Mouse (Mus musculus): Measurements from ENCODE around the gene Irx6.

The Irx6 gene

GRCm38 (mm10) chr8:92674244-92675128 lies at the start of gene Irx6:
Gene Irx6 (plus strand): TSS chr8:92674288.
- no peak for DNase-seq

DNA sequence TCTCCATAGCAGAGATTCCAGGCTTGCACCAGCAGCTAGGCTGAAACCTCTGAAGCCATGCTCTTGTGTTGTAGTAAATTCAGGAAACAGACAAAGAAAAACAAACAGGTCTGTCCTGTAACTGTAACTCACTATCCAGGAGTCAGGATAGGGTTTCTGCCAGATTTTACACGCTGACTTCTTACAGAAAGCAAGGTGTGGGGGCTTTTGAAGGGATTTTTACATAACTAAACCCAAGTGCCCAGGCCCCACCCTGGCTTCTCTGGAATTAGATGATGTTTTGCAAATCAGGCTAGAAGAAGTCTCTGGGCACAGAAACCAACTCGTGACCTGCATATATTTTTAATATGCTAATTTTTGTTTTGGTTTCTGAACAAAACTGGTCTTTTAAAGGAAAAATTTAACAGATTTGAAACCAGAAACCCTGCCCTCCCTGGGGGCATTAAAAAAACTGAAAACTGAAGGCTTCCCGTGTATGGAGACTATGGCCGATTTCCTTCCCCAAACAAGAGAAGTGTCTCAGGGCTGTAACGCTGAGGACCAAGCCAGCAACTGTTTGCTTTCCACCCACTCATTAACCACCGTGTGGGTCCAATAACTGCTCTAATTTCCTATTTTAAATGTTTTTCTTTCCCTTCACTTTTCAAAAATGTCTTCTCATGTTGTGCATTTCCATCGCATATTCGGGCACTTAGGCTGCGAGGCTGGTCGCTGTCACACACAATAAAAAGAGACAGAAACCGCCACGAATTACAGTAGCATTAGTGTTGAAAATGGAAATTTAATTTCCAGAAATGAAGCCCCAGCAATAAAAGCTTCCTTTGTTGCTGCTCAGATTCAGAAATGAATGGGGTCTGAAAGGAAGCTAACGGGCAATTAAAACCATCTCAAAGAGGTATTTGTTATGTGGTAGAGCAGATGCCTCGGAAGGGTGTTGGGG lies 45.1 kb upstream of the Irx6 start:
- DNase-seq: no peak

GRCm38 (mm10) chr8:92633199-92633598 lies 40.9 kb upstream of the Irx6 start:
- no peak for DNase-seq

DNA sequence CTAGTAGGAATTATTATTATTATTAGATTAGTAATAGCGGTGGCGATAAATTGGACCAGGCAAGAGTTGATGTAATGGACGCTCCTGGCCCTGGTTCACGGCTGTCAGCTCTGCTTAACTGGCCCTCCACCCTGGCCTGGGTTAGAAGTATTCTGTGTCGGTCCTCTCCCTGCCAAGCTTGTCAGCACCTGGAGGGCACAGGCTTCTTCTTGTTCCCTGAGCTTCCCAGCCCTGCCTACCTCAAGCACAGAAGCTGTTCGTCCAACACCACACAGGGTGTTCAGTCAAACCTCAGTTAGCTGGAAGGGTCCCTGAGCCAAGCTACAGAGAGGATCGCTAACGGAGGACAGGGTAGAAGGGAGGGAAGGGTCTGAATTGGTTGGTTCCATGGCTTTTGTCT lies 33.3 kb upstream of the Irx6 start:
- no peak for DNase-seq

DNA sequence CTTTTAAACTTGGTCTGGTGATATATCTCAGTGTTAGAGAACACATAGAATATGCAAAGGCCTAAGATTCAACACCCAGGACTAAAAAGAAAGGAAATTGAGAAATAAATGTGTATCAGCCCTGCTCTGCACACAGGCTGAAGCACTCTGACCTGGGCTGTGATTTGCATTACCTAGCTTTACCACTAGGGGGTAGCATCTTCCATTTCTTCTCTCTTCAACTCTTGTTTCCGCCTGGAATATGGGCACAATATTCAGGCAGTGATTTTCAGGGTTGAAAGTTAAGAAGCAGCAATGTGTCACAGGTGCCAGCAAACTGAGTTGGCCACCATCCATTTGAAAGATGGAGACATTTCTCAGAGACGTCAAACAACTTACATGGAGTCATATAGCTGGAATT lies 27.5 kb upstream of the Irx6 start:
- no peak for DNase-seq

- no peak for DNase-seq
Observed at GRCm38 (mm10) chr8:92664207-92664606, 9.9 kb upstream of the Irx6 start.

- DNase-seq: no peak
Observed at GRCm38 (mm10) chr8:92670236-92670635, 3.9 kb upstream of the Irx6 start.

GRCm38 (mm10) chr8:92670656-92671195 lies 3.4 kb upstream of the Irx6 start:
- DNase-seq: no peak

GRCm38 (mm10) chr8:92671892-92672291 lies 2.2 kb upstream of the Irx6 start:
- DNase-seq: no peak

GRCm38 (mm10) chr8:92673101-92673500 lies 987 bp upstream of the Irx6 start:
- DNase-seq: no peak

- peak; percentile 10 for DNase-seq
Observed at GRCm38 (mm10) chr8:92673555-92674243, 389 bp upstream of the Irx6 start.

DNA sequence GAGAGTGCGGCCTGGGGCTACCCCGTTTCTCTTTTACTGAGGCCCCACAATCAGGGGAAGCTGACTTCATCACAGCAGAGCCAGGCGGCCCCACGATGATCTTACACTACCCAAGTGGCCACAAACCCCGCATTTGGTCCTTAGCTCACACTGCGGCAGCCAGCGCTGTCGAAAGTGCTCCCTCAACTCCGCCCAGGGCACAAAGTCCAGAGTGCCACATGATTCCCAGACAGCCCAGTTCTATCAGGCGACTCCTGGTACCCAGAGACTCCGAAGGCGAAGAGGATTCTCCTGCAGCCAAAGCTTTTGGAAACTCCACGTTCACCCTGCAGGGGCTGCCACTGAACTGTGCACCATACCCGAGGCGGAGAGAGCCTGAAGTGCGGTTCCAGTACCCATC lies 4.3 kb downstream of the Irx6 start:
- no peak for DNase-seq

DNA sequence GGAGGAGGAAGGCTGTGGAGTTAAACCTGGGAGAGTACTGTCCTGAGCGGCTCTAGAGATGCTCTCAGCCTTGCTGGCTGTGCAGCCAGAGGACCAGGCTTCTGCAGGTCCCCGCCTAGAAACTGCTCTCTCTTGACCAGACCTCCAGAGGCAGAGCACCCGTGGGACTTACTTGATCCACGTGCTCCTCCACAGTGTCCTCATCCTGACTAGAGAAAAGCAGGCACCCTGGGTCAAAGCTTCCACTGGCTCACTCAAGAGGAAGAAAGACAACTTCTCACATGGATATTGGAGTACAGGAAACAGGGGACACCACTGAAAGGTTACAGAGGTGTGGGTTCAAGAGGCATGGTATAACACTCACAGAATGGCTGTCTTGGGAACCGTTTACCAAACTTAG lies 23.3 kb downstream of the Irx6 start:
- no peak for DNase-seq

GRCm38 (mm10) chr8:92698411-92698810 lies 24.3 kb downstream of the Irx6 start:
- DNase-seq: no peak

- DNase-seq: no peak
Observed at GRCm38 (mm10) chr8:92699922-92700540, 25.9 kb downstream of the Irx6 start.

- DNase-seq: no peak
Observed at GRCm38 (mm10) chr8:92703375-92703774, 29.3 kb downstream of the Irx6 start.

GRCm38 (mm10) chr8:92706311-92706710 lies 32.2 kb downstream of the Irx6 start:
- no peak for DNase-seq

DNA sequence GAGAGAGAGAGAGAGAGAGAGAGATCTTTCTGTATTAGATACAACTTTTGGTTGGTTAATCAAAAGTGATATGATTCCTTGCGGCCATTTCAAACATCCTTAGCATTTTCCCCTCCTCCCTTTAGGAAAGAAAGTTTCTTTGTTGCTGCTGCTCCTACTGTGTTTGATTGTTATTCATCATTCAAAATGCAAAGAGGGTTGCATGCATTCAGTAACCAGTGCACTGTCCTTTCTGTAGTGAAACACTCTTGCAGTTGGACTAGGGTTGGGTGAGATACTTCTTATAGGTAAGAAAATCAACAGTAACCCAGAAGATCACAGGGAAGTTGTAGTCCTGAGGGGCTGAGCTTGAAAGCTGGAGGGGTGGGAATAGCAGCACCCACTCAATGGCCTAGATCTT lies 39.2 kb downstream of the Irx6 start:
- no peak for DNase-seq

- DNase-seq: no peak
Observed at GRCm38 (mm10) chr8:92717418-92717817, 43.3 kb downstream of the Irx6 start.

DNA sequence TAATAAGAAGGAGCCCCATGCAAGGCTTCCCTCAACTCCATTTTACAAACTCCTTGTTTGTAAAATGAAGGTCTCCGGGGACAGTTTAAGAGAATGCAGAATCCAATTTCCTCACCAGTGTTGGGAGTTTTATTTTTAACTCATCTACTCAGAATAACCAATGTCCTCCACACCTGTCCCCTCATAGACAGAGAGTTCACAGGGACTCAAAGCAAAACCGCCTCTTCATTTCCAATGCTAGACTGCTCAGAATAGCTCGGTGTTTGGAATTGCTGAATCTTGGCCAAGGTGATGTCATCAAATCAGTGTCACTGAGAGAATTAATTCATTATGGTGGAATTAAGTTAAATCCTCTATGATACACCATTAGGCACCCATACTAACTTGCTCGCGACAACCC lies 44.0 kb downstream of the Irx6 start:
- DNase-seq: no peak

DNA sequence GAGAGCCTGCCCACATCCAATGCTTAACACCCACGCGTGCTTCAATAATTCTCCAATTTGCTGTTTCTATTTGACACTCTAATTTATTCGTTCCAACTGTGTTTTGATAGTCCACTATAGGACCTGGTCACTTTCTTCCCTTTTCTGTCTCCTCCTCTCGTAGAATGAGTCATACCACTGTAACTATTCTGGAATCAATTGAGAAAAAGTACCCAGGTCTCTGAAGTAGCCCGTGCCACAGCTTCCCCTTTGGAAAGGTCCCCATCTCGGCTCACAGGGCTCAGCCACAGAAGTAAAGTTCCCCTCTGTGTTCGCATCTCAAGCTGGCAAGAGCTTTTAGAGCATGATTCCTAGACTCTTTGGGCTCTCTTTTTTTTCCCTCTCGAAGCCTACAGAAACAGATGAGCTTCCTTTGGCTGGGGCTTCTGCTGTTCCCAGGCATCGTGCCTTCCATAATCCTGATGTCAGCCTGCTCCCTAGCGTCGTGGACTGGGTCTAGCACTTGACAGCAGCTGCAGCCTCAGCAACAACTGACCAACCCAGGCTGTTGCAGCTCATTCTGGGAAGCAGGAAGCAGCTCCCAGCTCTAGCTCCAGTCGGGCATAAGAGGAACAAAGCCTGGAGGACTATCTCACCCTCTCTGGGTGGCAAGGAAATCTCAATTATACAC lies 47.3 kb downstream of the Irx6 start:
- peak; percentile 11 for DNase-seq

DNA sequence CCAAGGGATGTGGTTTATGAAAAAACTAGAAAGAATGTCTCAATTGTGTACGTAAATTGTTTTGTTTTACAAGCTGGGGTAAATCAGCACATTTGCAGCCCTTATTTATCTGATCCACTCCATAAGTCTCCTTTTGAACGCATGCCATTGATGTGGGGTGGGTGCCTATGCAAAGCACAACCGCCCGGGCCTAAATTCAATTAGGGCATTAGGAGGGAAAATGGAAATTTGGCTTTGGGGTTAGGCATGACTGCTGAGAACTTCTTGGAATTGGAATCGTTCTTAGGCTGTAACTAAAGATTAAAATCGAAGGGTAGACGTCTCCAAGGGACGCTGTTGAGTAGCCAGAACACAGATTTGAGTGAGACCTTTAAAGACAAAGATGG lies 47.8 kb downstream of the Irx6 start:
- no peak for DNase-seq

All from cerebellum, adult 11 months (tissue).